Mouse (Mus musculus): ENCODE measurements around the gene Cdc26.

GRCm38 (mm10) chr4:62372410-62372809 lies 36.0 kb downstream of the Cdc26 start:
- no peak for TF ChIP-seq POLR2A (IDR thresholded peaks at IDR 0.05; ENCODE audit: control insufficient read depth in 1 of 2, insufficient read depth in 1 of 2, low read depth in 1 of 2, low read length in 2 of 2, poor library complexity in 1 of 2)
- TF ChIP-seq ZNF384 (IDR thresholded peaks at IDR 0.05; ENCODE audit: low read depth, low read length), result no peak
- TF ChIP-seq GATA1 (IDR thresholded peaks at IDR 0.05; ENCODE audit: low read depth, low read length), result no peak
- TF ChIP-seq MAX (IDR thresholded peaks at IDR 0.05; ENCODE audit: low read length), result no peak
- no peak for TF ChIP-seq CTCF (IDR thresholded peaks at IDR 0.05 in 2 of 3, conservative IDR thresholded peaks at IDR 0.05 in 1 of 3; ENCODE audit: control insufficient read depth in 1 of 3, insufficient read depth in 1 of 3, low read depth in 2 of 3, low read length in 3 of 3, poor library complexity in 1 of 3, severe bottlenecking in 1 of 3)
- no peak for TF ChIP-seq MAFK (IDR thresholded peaks at IDR 0.05; ENCODE audit: borderline replicate concordance, low read depth, low read length)
- no peak for TF ChIP-seq UBTF (IDR thresholded peaks at IDR 0.05; ENCODE audit: borderline replicate concordance, insufficient read depth, low read depth, low read length)
- TF ChIP-seq MXI1 (IDR thresholded peaks at IDR 0.05; ENCODE audit: low read depth, low read length), result no peak
- TF ChIP-seq EP300 (IDR thresholded peaks at IDR 0.05; ENCODE audit: low read depth in 1 of 2, low read length in 2 of 2), result no peak
- TF ChIP-seq CHD2 (IDR thresholded peaks at IDR 0.05; ENCODE audit: low read length), result no peak
- no peak for TF ChIP-seq MEF2A (IDR thresholded peaks at IDR 0.05; ENCODE audit: extremely low read depth, insufficient replicate concordance, low read depth, low read length, poor library complexity, severe bottlenecking)
- no peak for TF ChIP-seq POLR2AphosphoS2 (IDR thresholded peaks at IDR 0.05; ENCODE audit: low read length)
- TF ChIP-seq NELFE (IDR thresholded peaks at IDR 0.05; ENCODE audit: low read depth, low read length), result no peak
- no peak for TF ChIP-seq ELF1 (IDR thresholded peaks at IDR 0.05; ENCODE audit: low read depth, low read length)
